Mouse (Mus musculus) adrenal gland, adult 18-20 months (tissue): Measurements from ENCODE around the gene Rpp25l. TPM values are rescaled to one million over a fixed set of nuclear protein-coding genes. Genes with fewer than 3 reads are reported as not detected.
"Not testable (repeated sequence)": the region's sequence is repeated elsewhere in the genome, so short reads cannot be mapped to it uniquely, and the experiment has no call there.

Source experiments
- DNase-seq, 2 experiments: peaks; one replicate each; pipeline ENCODE4 v3.0.0; 2021 to 2022; ENCODE audit warnings: low spot score in 2 of 2
- total RNA-seq, 2 experiments: library from RNA; stranded (reverse); gene quantifications; 1 replicate in 1 of 2; 2 replicates in 1 of 2; pipeline ENCODE4 v1.2.3; 2021

Gene Rpp25l
- total RNA-seq, 2 experiments from 2014 or later: 34.3 to 37.0 TPM

DNA sequence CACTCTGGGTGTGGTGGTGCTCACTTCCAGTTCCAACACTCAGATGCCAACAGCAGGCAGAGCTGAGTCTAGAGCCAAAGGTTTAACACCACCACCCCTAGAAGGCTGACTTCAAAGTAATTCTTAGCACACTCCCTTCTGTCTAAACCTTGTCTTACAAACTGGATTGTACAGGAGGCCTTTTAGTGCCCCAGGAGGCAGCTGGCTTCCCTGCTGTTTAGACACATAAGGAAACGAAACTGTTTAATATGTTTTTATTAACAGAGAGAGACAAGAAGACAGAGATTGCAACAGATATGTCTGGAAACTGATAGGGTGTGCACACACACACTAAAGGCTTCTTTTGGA lies 24.9 kb upstream of the Rpp25l start:
- DNase-seq: no peak

DNA sequence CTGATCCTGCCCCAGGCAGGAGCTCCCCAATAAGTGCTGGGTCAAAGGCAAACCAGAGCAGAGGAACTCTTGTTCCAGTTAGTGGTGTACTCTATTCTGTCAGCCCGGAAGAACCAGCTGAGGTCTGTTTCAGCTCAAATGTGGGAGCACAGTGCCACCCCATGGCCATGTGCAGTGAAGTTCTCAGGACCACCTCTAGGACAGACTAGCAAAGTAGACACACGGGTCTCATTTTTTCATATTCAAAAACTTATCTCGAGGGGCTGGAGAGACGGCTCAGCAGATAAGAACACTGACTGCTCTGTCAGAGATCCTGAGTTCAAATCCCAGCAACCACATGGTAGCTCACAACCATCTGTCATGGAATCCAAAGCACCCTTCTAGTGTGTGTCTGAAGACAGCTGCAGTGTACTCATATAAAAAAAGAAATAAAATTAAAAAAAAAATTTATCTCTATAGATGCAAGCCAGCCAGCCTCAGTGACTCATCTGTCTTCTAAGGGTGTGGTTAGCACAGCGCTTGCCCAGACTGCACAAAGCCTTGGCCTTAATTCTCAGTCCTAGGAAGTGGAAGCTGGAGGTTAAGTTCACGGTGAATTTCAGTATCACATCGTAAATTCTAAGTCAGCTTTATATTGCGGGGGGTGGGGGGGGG lies 24.4 kb upstream of the Rpp25l start:
- DNase-seq: peak; percentile 43 to 65

DNA sequence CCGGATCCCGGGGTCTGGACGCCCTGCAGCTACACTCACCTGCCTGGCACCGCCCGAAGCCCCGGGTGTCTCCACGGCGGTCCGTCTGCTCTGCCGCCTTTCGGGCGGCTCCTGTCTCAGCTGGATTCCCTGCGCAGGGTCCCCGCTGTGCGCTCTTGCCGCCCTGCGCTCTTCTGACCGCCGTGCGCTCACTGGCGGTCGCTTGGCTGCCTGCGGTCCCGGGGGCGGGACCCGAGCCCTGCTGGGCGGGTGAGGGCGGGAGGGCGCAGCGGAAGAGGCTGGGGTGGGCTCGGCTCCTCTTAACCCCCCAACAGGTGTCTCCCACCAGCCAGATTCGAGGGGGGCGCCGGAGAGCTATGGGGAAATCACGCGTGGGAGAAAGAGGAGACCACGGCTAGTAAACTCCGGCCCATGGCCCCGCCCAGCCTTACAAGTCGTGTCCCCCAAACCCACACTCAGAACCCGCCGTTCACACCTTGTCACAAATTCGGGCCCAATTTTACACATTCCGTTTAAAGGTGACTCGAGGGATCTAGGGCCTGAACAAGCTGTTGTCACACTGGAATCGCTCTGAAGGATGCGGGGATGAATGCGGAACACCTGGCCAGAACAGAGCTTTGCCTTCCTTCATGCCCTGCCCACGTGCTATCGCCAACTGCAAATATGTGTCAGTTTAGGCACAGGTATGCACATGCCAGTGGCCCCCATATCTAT lies 17.9 kb upstream of the Rpp25l start, which contains the start of gene Arid3c:
TSS of gene Arid3c (minus strand) at position 91 of the 714 bp plus-strand sequence.
- no peak for DNase-seq

DNA sequence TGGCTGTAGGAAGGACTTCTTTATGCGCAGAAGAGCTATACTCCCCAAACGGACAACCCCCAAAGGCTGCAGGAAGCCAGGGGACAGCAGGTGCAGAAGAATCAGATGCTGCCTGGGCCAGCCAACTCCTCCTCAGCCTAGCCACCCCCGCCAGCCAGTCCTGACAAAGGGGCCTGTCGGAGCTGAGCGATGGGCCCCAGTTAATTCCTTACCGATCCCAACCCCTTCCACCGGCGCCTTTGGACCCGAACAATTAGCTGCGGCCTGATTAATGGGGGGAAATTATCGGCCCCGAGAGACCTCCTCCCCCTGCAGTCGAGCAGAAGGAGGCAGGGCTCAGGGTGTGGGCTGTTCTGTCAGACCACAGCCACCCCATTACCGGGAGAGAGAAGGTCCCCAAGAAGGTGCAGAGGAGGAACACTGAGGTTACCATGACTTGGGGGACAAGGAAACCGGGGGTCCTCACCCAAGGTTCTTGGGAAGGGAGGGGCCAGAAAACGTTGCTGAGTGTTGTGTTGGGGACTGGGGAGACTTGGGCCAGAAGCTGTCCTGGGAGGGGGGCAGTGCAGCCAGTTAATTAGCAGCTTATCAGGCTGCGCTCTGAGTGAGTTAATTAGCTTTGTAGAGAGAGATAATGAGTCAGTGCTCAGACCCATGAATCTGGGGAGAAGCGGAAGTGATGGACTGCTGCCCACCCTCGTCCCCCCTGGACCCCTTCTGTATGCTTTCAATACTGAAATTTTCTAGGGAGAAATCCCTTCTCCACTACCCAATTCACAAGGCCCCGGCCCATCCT lies 13.7 kb upstream of the Rpp25l start:
- no peak for DNase-seq

DNA sequence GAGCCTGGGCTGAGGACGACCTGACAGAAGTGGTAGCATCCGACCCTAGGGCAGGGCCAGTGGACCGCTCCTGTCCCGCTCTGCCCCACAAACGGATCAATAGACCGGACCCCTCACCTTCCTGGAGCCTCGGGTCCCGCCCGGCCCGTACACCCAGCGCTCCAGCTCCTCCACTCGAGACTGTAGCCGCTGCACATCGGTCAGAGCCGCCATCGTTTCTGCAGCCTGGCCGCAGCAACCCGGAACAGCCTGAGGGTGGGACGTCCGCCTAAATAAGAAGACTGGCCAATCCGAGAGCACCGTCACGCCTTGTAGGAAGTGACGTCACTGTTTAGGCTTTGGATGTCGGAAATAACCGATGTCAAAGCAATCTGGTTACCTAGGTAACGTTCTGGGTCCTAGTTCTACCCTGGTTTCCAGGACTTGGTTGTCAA lies 9.6 kb upstream of the Rpp25l start, which contains the start of gene Dctn3:
TSS of gene Dctn3 (minus strand) at position 253 of the 434 bp plus-strand sequence.
- peak; percentile 73 to 77 for DNase-seq

DNA sequence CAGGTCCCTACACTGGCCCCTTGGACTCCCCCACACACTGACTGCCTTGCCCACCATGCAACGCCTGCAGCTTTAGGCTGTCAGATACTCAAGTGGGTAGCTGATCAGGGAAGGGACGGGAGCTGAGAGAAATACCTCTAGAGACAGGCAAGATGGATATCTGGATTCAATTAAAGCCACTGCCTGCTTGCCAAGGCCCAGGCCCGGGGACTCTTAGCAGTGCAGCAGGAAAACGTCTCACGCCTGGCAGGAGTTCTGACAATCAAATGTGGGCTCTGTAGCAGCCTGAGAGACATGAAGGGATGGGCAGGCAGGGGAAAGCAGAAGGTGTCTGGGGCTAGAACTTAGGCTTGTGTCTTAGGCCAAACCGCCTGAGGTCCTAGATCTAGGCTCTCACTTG lies 3.5 kb upstream of the Rpp25l start:
- no peak for DNase-seq

- DNase-seq: no peak
Measured at GRCm38 (mm10) chr4:41715596-41715995, 2.3 kb upstream of the Rpp25l start.

- DNase-seq: no peak
Measured at GRCm38 (mm10) chr4:41715082-41715481, 1.7 kb upstream of the Rpp25l start.

- DNase-seq: peak in 1 of 2 experiments; percentile 52
Measured at GRCm38 (mm10) chr4:41714276-41714675, 942 bp upstream of the Rpp25l start.

DNA sequence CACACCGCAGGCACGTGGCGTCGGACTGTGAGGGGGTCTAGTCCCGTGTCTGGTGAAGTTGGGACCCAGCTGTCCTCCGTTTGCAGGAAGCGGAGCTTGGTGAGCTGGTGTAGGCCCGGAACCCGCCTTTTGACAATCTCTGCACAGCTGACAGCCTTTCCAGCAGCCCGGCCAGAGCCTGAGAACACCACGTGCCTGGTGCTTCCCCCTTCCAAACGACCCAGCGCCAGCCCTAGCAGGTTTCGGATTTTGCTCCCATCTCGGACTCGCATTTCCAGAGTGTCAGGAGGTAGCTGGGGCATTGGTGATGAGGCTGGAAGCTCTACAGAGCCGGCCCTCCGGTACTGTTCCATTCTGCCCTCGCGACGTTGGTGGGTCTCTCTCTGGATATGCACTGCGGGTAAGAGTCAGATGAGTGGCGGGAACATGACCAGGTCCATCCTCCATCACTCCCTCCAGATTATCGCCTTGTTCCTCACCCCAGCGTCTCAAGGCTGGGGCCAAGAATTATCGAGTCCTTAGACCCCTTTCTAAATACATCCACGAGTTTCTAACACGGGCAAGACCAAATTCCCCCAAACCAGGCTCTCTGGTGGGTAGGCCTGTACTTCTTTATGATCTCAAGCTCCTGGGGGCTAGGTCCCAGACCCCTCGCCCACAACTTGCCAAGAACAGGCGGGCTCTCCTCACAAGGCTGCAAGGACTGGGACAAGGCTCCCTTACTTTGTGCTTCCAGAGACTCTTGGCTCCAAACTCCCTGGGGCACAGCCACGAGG lies 725 bp downstream of the Rpp25l start:
- DNase-seq: no peak

DNA sequence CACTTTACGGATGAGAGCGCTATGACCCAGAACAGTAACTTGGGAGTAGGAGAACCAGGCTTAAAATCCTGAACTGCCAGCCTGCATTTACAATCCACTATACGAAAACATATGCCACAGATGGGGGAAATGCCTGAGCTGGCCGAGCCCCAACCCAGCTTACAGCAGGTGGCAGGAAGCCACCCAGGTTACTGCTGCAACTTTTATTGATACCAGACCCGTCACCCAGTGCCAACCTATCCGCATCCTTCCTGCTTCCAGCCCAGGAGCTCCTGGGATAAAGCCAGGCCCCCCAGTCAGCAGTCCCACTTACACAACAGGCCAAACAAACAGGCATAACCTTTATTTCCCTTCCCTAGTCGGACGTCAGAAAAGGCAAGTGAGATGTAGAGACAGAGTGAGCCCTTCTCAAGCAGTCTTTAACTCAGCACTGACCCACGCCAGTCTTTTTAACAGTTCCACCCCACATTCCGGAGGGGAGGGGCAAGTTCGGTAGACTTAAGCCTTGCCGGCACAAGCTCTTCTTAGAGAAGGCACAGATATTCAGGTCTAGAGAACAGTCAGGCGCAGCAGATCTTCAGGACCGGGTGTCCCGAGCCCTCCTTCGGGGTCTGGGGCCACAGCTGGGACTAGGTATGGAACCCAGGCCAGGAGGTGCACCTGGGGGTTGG lies 1.5 kb downstream of the Rpp25l start:
- DNase-seq: no peak

DNA sequence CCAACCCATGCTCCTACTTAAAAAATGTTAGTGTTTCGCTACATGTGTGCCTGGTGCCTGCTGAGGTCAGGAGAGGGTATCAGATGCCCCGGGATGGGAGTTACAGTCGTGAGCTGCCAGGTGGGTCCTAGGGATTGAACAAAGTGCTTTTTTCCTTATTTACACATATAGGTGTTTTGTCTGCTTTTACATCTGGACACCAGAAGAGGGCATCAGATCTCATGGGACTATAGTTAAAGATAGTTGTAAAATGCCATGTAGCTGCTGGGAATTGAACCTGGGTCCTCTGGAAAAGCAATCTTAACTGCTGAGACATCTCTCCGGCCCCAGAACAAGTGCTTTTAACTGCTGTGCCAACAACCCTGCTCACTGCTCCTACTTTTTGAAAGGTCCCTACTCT lies 3.1 kb downstream of the Rpp25l start:
- DNase-seq: no peak

DNA sequence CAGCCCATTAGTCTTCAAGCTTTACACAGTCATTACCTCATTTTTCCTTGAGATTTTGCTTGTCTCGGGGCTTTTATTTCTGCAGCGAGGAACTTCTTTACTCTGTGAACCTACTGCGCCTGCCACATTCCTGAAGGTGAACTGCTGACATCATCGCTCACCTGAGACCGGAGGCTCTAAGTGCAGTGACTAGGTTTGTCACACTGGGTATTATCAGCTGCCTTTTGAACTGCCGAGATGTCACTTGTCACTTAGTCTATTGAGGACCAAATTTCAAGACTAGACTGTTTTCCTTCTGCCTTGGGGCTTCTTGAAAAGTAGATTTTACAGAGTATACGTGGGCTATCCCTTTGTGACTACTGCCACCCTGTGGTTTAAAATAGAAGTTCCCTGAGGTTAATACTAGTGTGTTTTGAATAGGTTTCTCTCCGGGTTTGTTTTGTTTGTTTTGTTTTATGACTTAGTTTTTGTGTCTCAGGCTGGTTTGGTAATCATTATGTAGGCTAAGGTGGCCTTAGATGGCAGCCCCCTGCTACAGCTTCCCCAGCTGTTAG lies 5.1 kb downstream of the Rpp25l start:
- DNase-seq: no peak

GRCm38 (mm10) chr4:41707011-41707535 lies 6.3 kb downstream of the Rpp25l start:
- peak; percentile 52 to 54 for DNase-seq

- no peak for DNase-seq
Measured at GRCm38 (mm10) chr4:41705922-41706754, 7.2 kb downstream of the Rpp25l start.

GRCm38 (mm10) chr4:41704651-41705050 lies 8.7 kb downstream of the Rpp25l start:
- DNase-seq: no peak

DNA sequence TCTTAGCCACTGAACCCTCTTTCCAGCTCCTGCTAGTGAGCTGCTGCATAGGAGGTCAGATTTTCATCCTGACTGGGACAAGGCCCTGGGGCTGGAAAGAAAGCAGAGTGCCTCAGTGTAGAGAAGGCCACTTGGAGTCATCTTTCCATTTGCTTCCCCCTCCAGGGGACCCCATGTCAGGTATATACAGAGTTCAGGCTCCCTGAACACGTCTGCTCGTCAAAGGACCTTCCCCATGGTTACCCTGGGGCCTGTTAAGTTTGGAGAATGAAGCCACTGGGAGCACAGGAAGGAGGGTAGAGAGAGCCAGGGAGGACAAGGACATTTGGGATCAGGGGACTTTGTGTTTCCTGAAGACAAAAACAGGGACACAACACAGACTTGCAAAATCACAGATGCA lies 11.1 kb downstream of the Rpp25l start:
- DNase-seq: not testable (repeated sequence)

- DNase-seq: not testable (repeated sequence)
Measured at GRCm38 (mm10) chr4:41700224-41700623, 13.1 kb downstream of the Rpp25l start.

DNA sequence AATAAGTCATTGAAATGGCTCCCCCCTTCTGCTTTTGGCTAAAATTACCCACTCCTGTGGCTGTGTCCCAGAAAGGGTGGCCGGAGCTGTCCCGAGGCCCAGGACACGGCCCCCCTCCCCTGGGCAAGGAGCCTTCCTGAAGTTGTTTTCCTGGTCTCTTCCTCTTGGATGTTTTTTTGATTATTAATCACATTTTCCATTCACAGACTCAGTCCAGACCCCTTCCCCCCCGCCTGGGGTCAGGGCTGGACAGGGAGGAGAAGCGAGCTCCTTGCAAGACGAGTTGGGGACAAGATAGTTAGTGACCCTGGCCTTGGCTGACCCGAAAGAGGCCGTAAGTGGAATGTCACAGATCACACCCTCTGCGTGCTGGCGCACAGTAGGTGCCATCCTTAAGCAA lies 13.6 kb downstream of the Rpp25l start, which contains the start of gene Il11ra1:
TSS of gene Il11ra1 (plus strand) at position 207 of the 400 bp plus-strand sequence.
- not testable (repeated sequence) for DNase-seq
